Mouse (Mus musculus) thymus, postnatal 25 days (tissue): Measurements from ENCODE around the gene Cfap97d2.
"Not testable (repeated sequence)": the region's sequence is repeated elsewhere in the genome, so short reads cannot be mapped to it uniquely, and the experiment has no call there.

Experiments used
- DNase-seq: peaks from one replicate; pipeline ENCODE4 v3.0.0; 2022

The Cfap97d2 gene

GRCm38 (mm10) chr8:13687941-13688340 lies 17.7 kb upstream of the Cfap97d2 start:
- DNase-seq = peak; percentile 50

DNA sequence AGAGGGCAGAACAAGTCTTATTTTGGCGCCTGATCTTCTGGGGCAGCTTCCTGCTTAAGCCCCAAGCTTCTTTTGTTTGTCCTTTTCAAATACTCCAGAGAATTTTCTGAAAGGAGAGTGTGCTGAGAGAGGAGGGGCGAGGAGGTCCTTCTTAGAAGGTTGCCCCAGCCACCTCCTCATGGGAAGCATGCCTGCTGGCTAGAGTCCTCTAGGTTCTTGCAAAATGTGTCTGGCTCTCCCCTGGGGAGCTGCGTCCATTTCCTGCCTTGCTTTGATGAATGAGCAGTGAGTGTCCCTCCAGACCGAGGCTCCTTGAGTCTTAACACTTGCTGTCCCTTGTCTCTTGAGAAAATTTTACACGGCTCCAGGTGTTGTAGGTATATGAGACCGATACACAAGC lies 17.2 kb upstream of the Cfap97d2 start:
- DNase-seq = no peak

DNA sequence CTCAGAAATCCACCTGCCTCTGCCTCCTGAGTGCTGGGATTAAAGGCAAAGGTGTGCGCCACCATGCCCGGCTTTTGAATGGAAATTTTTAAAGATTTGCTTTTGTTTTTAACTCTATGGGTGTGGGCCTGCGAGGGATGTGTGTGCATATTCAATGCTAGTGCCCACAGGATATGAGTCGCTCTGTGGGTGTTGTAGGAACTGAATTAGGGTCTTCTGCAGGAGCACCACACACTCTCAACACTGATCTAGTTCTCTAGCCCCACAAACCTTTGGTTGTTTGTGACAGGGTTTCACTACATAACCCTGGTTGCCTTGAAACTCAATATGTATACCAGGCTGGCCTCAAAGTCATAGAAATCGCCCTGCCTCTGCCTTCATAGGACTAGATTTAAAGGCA lies 16.4 kb upstream of the Cfap97d2 start:
- DNase-seq = no peak

- no peak for DNase-seq
Observed at GRCm38 (mm10) chr8:13692302-13693066, 13.2 kb upstream of the Cfap97d2 start.

- DNase-seq = no peak
Observed at GRCm38 (mm10) chr8:13694735-13695134, 11.0 kb upstream of the Cfap97d2 start.

GRCm38 (mm10) chr8:13695203-13695867 lies 10.4 kb upstream of the Cfap97d2 start:
- no peak for DNase-seq

- no peak for DNase-seq
Observed at GRCm38 (mm10) chr8:13696157-13696556, 9.5 kb upstream of the Cfap97d2 start.

DNA sequence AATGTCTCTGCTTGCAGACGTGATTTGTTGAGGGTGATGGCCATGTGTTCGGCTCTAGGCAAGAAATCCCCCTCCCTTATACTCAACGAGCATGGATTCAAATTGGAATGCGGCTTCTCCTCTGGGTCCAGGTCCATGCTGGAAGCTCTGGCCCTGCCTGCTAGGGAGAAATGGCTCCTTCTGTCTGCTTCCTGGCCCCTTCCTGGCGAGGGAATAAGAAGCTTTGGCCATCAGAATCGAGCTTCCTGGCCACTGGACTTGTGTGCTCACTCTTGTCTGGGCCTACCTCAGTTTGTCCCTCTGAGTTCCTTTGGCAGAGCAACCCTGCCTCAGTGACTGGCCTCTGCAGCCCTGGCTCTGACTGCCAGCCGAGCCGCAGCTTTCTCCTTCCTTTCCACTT lies 8.5 kb upstream of the Cfap97d2 start:
- DNase-seq = no peak

- DNase-seq = no peak
Observed at GRCm38 (mm10) chr8:13697681-13698080, 8.0 kb upstream of the Cfap97d2 start.

DNA sequence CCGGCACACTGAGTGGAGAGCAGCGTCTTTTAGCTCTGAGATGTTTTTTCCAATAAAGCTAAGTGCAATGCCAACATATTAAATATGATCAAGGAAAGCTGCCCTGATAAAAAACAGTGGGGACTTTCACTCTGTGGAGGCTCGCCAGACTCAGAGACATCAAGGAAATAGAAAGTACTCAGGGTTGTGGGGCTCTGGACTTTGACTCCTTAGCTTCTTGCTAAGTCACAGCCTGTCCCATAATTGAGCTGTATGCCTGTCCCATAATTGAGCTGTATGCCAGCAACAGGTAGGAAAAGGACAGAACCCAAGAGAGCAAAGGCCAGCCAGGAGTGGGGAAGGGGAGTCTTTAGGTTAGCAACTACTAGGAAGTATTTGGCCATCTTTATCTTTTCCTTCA lies 7.4 kb upstream of the Cfap97d2 start:
- DNase-seq = no peak

- no peak for DNase-seq
Observed at GRCm38 (mm10) chr8:13699323-13699949, 6.3 kb upstream of the Cfap97d2 start.

DNA sequence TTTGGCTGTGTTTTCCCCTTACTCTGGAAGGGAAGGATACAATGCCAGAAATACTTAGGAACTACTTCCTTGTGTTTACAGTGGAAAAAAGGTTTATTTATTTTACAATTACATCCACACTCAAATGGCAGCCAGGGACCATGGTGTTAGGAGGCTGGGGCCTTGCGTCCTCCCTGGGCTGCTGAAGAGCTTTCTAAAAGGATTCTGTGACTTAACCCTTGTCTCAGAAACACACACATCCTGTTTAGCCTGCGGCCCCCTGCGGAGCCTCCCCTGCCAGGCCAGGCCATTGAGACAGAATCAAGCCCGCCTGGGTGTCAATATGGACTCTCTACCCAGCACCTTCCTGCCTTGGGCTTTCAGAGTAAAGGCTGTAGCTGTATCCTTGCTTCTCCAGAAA lies 2.9 kb upstream of the Cfap97d2 start:
- DNase-seq = no peak

- no peak for DNase-seq
Observed at GRCm38 (mm10) chr8:13703756-13704155, 1.9 kb upstream of the Cfap97d2 start.

GRCm38 (mm10) chr8:13704301-13704700 lies 1.4 kb upstream of the Cfap97d2 start:
- DNase-seq = no peak

DNA sequence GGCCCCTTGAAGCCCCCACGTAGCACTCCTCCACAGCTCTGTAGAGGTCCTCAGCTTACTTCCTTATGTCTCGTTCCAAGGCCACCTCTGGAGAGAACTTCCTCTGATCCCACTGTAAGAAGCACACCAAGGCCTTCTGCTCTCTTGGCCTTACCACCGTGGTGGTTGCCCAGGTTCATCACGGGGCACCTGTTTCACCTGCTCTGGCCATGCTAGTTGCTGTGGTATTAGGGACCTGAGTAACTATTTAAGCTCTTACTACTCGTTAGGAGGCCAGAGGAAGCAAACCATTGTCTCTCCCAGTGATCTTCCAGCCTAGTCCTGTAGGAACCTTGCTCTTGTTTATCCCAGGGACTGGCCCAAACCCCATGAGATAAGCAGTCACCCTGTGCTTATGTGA lies 1.2 kb downstream of the Cfap97d2 start:
- no peak for DNase-seq

GRCm38 (mm10) chr8:13708514-13708913 lies 2.8 kb downstream of the Cfap97d2 start:
- no peak for DNase-seq

- no peak for DNase-seq
Observed at GRCm38 (mm10) chr8:13718980-13719379, 13.3 kb downstream of the Cfap97d2 start.

GRCm38 (mm10) chr8:13725722-13726121 lies 20.0 kb downstream of the Cfap97d2 start:
- DNase-seq = peak; percentile 58

- DNase-seq = no peak
Observed at GRCm38 (mm10) chr8:13727469-13728094, 21.9 kb downstream of the Cfap97d2 start.

DNA sequence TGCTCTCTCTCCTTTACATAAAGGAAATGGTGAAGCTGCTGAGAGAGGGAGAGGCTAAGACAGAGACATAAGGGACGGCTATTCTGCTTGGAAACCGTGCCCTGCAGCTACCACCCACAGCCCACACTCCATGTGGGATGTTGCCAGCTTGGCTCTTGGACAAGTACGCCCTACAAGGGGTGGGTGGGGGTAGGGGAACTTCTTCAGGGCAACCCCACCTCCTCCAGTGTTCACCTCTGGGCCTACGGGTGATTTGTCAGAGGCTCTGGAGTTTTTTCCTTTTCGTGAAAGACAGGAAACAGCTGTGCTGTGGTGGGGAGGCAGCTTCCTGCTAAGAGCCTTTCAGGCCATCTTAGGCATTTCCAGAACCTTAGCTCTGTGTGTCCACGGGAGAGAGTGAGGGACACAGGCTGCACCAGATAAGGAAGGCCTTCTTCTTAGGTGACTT lies 34.7 kb downstream of the Cfap97d2 start:
- peak; percentile 67 for DNase-seq

GRCm38 (mm10) chr8:13740817-13741613 lies 35.3 kb downstream of the Cfap97d2 start:
- DNase-seq = no peak

DNA sequence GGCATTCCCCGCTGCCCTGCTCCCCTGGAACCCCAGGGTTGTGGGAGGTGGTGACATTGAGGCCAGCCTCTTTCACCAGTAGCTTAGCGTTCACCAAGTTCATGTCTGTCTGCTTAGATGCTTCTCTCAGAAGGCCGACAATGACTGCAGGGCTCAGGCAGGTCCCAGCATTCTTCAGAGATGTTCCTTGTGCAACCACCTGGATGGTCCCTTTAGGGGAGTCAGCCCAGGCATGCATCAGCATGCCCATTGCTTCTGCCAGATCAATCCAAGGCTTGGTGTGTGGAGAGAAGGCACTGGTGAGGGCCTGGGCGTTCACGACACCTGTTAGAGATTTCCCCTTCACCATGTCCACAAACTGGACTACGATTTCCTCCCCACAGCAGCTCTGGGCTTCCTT lies 40.5 kb downstream of the Cfap97d2 start:
- not testable (repeated sequence) for DNase-seq

GRCm38 (mm10) chr8:13747626-13748025 lies 41.9 kb downstream of the Cfap97d2 start:
- no peak for DNase-seq
